Mouse (Mus musculus): Measurements from ENCODE around the gene Tenm1.

The Tenm1 gene

GRCm38 (mm10) chrX:43428855-43429263, at the start of gene Tenm1:
Gene Tenm1, minus strand, starts transcription at chrX:43429126.
- DNase-seq, result no peak

- no peak for DNase-seq
Observed at GRCm38 (mm10) chrX:43467311-43467710, 38.4 kb upstream of the Tenm1 start.

DNA sequence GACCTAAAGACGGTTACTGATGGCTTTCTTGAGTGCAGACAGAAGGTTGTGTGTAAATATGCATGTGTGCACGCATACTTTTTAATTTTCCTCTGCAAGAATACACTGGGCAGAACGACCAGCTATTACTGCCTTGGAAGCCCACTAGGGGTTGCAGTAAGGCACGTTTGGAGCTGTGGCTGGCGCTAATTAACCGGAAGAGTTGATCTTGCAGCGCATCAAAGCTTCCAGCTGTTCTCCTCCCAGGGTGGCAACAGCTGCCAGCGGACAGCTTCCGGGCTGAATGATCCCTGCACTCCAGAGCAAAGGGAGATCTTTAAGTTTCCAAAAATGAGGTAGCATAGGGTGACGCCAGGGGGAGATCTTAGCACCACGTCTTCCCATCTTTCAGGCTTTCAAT, 1.7 kb upstream of the Tenm1 start:
- DNase-seq, result no peak

DNA sequence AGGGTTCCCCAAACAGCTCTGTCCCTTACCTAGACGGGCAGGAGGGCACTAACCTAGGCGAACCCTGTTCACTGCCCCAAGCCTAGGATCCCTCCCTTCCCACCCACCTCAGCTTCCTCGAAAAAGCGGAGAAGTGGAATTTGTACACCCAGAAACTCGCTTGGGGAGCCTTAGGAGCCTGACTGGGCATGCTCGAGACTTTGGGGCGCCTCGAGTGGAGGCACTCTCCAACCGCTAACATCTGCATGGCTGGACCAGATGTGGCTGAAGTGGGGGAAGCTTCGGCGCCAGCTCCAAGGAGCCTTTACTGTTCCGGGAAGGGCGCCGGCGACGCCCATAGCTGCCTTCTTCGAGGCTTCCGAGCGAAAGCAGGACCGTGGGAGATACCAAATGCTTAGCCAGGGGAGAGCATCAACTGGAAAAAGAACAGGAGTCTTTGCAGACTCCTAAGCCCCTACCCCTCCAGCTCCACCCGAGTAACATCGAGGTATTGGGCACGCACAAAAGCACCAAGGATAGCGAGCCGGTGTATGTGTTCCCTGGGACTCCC, 1.1 kb upstream of the Tenm1 start:
- DNase-seq, result no peak

DNA sequence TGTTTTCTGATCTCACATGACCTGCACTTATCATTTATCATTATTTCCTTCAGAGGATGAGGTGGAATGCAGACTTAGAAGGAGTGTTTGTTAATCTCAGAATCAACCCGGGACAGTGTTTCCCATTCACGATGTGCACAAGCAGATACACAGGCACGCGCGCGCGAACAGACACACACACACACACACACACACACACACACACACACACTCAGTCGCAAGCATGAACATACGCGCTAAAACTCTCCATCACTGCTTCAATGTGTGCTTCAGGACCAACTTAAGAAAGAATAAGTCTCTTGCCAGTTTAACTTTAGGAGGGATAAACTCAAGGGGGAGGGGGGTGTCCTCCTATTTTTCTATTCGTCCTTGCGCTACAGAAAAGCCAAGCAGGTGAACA, 411 bp upstream of the Tenm1 start:
- no peak for DNase-seq

- DNase-seq, result no peak
Observed at GRCm38 (mm10) chrX:43427961-43428365, 963 bp downstream of the Tenm1 start.

DNA sequence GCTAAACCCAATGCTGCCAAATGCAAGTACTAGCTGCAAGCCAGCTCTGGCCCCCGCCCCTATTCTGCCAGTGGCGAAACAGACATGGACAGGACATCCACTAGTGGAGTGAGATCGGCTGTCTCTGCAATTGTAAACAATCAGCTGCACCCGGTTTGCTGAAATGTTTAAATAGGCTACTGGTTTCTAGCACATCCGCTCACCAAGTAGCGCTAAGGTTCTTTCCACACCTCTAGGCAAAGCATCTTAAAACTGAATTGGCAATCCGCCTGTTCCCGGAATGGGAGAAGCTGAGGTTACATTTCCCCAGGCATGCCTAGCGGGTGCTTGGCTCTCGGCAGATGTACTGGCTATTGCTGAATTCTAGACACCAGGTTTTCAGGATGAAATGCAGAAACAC, 1.8 kb downstream of the Tenm1 start:
- no peak for DNase-seq

GRCm38 (mm10) chrX:43397957-43398356, 31.0 kb downstream of the Tenm1 start:
- DNase-seq, result no peak

GRCm38 (mm10) chrX:43388106-43388505, 40.8 kb downstream of the Tenm1 start:
- DNase-seq, result no peak

- no peak for DNase-seq
Observed at GRCm38 (mm10) chrX:43372526-43372925, 56.4 kb downstream of the Tenm1 start.

DNA sequence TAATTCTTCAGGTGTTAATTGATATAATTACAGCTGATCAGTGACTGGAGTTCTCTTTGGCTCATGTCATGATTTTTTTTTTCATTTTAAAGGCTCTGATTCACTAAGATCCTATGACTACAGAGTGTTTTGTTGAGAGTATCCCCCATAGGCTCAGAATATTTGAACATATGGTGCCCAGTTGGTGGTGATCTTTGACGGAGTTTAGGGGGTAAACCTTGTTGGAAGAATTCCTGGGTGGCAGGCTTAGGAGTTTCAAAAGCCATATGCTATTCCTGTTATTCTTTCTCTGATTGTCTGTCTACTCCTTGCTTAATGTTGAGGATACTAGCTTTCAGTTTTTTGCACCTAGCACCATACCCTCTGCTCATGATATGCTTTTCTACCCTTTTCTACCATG, 109.6 kb downstream of the Tenm1 start:
- DNase-seq, result no peak

DNA sequence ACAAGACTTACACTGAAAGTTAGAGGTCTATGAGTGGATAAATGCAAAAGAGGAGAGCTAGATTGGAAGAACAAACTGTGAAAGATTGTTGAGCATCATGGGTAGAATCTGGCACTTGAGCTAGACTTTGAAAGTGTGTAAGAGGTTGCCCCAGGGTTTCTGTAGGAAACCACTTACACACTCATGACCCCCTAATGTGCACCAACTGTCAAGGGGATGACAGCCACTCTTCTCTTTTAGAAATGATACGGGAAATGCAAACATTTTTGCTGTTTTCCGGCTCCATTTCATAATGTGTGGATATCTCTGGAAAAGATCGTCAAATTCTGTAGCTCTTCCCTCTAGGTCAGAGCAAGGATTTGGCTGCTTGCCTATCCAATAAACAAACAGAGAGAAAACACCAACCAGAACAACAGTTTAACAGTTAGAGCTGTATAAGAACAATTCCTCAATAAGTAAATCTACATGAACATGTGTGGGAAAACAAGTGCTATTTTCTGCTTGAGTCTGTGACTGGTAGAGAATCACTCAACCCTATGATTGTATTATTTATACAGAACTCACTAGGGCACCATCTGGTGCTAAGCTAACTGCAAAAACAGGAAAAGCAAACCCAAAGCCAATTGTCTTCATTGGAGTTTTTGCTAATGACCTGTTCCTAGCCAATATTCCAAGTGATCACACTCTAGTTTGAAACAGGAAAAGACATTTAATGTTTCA, 111.0 kb downstream of the Tenm1 start:
- no peak for DNase-seq

DNA sequence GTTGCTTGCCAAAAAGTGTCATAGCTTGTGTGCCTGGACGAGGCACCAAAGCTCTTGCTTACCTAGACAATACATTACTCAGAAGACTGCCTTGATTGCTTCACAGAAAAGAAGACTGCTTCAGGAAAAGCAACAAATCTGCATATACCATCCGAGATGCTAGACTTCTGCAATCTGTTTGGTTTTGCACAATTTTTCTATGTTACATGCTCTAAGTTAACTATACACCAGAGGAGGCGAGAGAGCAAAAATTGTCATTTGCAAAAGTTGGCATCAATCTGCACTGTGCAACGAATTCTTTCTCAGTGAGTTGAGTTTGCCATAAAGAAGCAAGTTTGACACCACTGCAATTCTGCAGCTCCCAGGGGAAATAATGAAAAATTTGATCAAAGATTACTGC, 193.1 kb downstream of the Tenm1 start:
- no peak for DNase-seq

GRCm38 (mm10) chrX:43205003-43205402, 223.9 kb downstream of the Tenm1 start:
- no peak for DNase-seq

DNA sequence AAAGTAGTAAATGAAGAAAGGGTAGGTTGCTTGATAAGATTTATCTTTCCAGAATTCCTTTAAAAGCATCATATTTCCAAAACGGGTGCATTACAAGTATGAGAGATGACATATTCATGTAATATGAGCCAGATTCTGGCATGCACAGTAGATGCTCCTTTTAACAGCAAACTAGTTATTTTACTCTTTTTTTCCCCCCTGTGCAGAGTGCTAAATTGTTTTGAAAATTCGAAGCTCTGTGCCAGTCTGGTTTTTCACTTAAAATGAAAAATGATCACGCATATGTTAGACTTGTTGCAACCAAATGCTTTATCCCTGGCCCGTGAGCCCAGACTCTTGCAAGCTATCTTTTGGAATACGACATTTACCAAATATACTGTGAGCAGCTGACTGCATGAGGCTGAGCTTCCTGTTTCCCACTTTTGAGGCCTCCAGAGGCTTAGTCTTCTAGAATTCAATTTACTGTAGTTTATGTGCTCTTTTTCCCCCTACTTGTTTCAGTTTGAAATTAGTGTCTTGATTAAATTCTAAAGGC, 226.6 kb downstream of the Tenm1 start:
- DNase-seq, result no peak

- no peak for DNase-seq
Observed at GRCm38 (mm10) chrX:43182975-43183374, 246.0 kb downstream of the Tenm1 start.

DNA sequence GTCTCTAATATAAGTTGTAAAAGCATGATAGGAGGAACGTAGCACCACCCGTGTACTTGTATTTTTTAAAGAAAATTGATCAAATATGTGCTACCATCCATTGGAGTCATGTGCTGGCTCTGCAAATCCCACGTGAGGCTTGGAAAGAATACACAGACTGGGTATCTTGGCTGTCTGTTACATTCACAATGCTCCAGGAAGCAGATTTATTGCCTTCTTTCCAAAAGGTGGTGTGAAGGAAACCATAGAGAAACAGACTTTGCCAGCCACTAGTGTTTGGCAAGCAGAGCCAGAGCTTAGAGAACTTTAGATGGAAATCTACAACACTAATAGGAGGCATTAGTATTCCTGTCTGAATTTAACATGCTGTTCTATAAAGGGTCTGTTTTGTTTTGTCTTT, 277.4 kb downstream of the Tenm1 start:
- no peak for DNase-seq

- no peak for DNase-seq
Observed at GRCm38 (mm10) chrX:43129696-43130095, 299.2 kb downstream of the Tenm1 start.

DNA sequence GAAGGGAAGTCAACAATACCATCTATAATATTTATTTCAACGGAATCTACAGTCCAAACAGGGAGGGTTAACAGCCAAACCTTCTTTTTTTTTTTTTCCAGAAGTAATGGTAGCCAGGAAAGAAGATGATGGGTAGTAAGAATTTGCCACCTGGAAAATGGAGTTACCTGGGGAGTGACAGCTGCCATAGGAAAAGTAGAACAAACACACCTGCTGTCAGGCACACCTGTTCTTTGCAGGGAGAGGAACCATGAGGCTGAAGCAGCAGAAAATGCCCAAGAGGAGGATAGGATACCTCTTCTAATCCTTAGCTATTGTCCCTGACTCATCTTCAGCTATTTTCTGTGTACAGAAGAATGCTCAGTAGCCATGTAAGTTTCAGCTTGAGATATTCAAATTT, 306.4 kb downstream of the Tenm1 start:
- no peak for DNase-seq

DNA sequence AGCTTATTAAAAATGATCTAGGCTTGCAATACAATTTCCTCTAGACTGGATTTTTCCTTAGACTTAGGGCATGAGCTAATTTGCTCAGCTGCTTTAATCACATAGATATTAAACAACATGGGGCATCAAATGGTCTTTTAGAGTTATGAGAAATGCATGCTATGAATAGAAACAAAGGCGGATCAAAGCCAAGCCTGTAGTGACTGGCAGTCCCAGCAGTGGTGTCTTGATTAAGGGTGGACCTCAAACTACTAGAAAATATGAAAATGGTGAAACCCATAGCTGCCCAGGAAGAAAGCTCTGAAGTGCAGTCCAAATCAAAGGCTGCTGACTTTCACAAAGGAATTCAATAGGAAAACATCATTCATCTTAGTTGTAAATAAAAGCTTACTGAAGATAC, 306.9 kb downstream of the Tenm1 start:
- DNase-seq, result no peak

DNA sequence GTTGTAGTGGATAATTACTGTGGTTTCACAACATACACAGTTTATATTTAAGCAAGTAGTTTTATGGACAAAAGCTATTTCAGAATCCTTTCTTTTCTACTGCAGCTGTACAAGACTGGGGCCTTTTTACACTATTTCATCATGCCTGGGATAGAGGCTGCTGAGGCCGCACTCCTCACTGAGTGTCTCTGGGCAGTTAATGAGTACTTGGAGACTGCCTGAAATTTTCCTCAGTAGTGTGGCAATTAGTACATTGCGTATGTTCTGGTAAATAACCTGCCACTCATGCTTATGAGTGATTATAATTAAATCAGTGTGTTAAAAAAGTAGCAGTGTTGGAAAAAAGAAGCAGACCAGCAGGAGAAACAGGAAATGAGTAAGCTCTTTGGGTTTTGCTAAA, 442.8 kb downstream of the Tenm1 start:
- no peak for DNase-seq

DNA sequence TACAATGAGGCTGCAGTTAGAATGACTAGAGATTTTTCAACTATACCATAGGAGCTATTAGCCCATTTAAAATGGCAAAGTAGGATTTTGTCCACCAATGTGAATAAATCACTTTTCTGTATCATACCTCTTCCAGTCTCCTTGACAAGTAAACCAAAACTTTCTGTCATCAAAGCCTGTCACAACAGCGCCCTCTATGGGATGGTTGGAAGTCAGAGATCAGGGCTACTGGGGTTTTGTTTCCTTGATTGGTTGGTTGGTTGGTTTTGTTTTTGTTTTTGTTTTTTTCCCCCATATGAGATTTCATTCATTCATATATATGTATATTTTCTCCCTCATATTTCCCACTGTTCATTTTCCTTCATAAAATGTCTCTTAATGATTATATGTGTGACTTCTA, 455.4 kb downstream of the Tenm1 start:
- DNase-seq, result no peak

GRCm38 (mm10) chrX:42967611-42968010, 461.3 kb downstream of the Tenm1 start:
- no peak for DNase-seq

GRCm38 (mm10) chrX:42861731-42862130, 567.2 kb downstream of the Tenm1 start:
- DNase-seq, result no peak

GRCm38 (mm10) chrX:42781566-42781965, 647.4 kb downstream of the Tenm1 start:
- DNase-seq, result no peak
